Mouse (Mus musculus) E14TG2a.4 (cell line): ENCODE results near the gene H2-Oa.

Experiments
- H3K27me3 ChIP-seq: 2 replicates; pipeline ENCODE4 v1.6.1; 2014; ENCODE audit warnings: low read length, control low read depth; ENCODE audit not compliant: insufficient read depth
- H3K36me3 ChIP-seq: 2 replicates; pipeline ENCODE4 v1.6.1; 2014; ENCODE audit warnings: low read length, control low read depth; ENCODE audit not compliant: insufficient read depth
- H3K4me1 ChIP-seq: replicated peaks from 2 replicates; pipeline ENCODE4 v1.6.1; 2014; ENCODE audit warnings: low read depth, low read length, control low read depth
- H3K4me3 ChIP-seq: replicated peaks from 2 replicates; pipeline ENCODE4 v1.5.1; 2014; ENCODE audit warnings: mild to moderate bottlenecking, low read length
- H3K9me3 ChIP-seq: 2 replicates; pipeline ENCODE4 v1.6.1; 2014; ENCODE audit warnings: low read length, control low read depth
- CTCF ChIP-seq: conservative IDR thresholded peaks from 2 replicates; pipeline ENCODE4 v1.5.1; 2014; ENCODE audit warnings: low read length
- NANOG ChIP-seq: IDR thresholded peaks from 2 replicates; pipeline ENCODE4 v1.6.1; 2014; ENCODE audit warnings: borderline replicate concordance, low read length, mixed read lengths
- POU5F1 ChIP-seq: IDR thresholded peaks from 2 replicates; pipeline ENCODE4 v1.6.1; 2014; ENCODE audit warnings: low read length, borderline replicate concordance

Gene H2-Oa

GRCm38 (mm10) chr17:34122188-34122984 is 30.2 kb downstream of the H2-Oa start, which contains the start of gene Brd2:
Gene Brd2 (minus strand): TSS chr17:34122634.
- Histone ChIP-seq H3K27me3 (no peaks in the 10 kb centered on the region), H3K4me1 (peaks cover 39% of the 10 kb centered on the region), H3K36me3 (peaks cover 20% of the 10 kb centered on the region), H3K9me3 (no peaks in the 10 kb centered on the region), H3K4me3 (peak within 1 kb of the TSS; percentile 99)
- no peak for TF ChIP-seq CTCF
- TF ChIP-seq POU5F1, result no peak
- TF ChIP-seq NANOG, result no peak

- Histone ChIP-seq H3K9me3 (no peaks in the 10 kb centered on the region), H3K4me1 (peaks cover 46% of the 10 kb centered on the region), H3K27me3 (no peaks in the 10 kb centered on the region), H3K4me3 (peak overlapping the region; percentile 99), H3K36me3 (peaks cover 13% of the 10 kb centered on the region)
- TF ChIP-seq CTCF, result no peak
- no peak for TF ChIP-seq NANOG
- no peak for TF ChIP-seq POU5F1
Measured at GRCm38 (mm10) chr17:34123111-34123510, 31.0 kb downstream of the H2-Oa start.

DNA sequence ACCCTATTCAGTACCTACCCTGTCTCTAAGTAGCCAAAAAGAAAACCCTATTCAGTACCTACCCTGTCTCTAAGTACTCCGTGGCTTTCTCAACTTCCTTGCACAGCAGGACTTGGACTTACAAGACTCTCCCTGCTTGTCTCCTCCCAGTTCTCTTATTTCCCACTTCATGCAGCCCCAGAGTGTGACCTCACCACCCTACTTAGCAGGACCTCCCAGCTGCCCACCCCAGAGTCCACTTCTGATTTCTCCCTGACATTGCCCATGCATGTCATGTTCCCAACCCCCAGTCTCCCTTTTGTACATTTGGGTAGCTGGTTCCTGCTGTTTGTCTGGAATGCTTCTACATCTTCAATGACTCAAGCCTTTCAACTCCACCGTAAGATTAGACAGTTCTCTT is 31.4 kb downstream of the H2-Oa start:
- Histone ChIP-seq H3K4me1 (peaks cover 50% of the 10 kb centered on the region), H3K27me3 (no peaks in the 10 kb centered on the region), H3K36me3 (peaks cover 10% of the 10 kb centered on the region), H3K9me3 (no peaks in the 10 kb centered on the region), H3K4me3 (peak overlapping the region; percentile 99)
- no peak for TF ChIP-seq POU5F1
- TF ChIP-seq CTCF, result no peak
- TF ChIP-seq NANOG, result no peak

DNA sequence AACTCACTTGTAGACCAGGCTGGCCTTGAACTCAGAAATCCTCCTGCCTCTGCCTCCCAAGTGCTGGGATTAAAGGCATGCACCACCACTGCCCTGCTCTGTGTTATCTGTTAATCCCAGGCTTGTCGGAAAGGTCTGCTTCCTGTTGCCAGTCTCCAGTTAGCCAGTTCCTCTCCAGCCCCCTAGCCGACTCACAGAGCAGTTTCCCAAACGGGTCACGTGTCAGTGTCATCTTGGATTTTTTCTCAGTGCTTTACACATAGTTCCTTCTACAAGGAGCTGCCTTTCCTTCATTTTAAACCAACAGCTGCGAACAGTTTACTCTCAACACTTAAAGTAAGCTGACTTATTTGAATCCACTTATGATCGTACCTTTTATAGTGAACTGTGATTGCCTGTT is 32.5 kb downstream of the H2-Oa start:
- Histone ChIP-seq H3K9me3 (no peaks in the 10 kb centered on the region), H3K36me3 (peaks cover 5% of the 10 kb centered on the region; the same call in 1 of the 2 replicates), H3K4me3 (no peak overlapping the region), H3K4me1 (peaks cover 61% of the 10 kb centered on the region), H3K27me3 (0 out of 2 replicates have a peak, but pooled peaks cover 3% of the 10 kb centered on the region)
- no peak for TF ChIP-seq CTCF
- TF ChIP-seq POU5F1, result no peak
- no peak for TF ChIP-seq NANOG

DNA sequence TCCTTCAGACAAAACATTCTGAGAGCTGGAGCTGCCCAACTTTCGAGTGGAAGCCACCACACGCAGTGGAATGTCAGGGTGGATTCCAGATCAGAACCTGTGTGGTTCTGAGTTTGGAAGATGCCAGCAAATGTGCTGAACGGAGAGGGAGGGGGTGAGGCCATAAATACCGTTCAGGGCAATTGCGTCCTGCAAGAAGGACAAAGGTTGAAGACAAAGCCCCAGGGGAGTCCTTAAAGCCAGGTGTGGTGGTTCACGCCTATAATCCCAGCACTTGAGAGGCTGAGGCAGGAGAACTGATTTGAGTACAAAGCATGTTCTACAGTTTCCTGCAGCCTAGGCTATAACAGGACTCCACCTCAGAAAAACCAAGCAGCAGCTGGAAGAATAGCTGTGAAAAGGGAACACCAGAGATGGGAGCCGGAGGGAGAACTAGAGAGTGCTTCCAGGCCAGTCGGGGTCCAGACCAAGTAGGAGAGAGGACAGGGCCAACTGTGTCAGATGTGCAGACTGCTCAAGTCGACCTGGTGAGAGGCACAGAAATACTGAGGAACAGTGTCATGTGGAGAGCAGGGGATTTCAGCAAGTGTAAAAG is 34.8 kb downstream of the H2-Oa start:
- no peaks in the 10 kb centered on the region for H3K9me3 ChIP-seq
- TF ChIP-seq NANOG (no peak), CTCF (no peak), POU5F1 (no peak)
- H3K4me3 ChIP-seq, result peak overlapping the region; percentile 5; the same call in 1 of the 2 replicates
- H3K27me3 ChIP-seq, result peaks cover 12% of the 10 kb centered on the region; the same call in 1 of the 2 replicates
- H3K4me1 ChIP-seq, result peaks cover 67% of the 10 kb centered on the region
- peaks cover 5% of the 10 kb centered on the region; the same call in 1 of the 2 replicates for H3K36me3 ChIP-seq

DNA sequence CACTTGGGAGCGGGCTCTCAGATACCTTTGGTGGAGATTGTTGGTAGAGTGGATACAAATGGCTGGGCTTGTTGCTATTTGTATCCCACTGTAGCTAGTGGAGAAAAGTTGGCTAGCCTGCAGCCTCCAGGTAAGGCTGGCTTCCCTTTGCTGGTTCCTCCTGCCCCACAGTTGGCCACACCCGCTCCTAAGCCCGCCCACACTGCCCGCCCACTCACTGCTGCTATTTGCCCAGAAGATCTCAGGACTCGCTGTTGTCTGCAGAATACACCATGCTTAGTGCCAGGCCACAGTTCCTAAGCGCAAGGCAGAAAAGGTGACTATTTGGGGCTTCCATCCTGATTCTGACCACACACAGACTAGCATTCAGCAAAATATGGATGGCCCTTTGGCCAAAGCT is 35.3 kb downstream of the H2-Oa start:
- H3K36me3 ChIP-seq, result peaks cover 5% of the 10 kb centered on the region; the same call in 1 of the 2 replicates
- no peak for TF ChIP-seq POU5F1
- TF ChIP-seq NANOG, result no peak
- no peak for TF ChIP-seq CTCF
- peak overlapping the region; percentile 5; the same call in 1 of the 2 replicates for H3K4me3 ChIP-seq
- peaks cover 67% of the 10 kb centered on the region for H3K4me1 ChIP-seq
- H3K27me3 ChIP-seq, result peaks cover 12% of the 10 kb centered on the region; the same call in 1 of the 2 replicates
- no peaks in the 10 kb centered on the region for H3K9me3 ChIP-seq

DNA sequence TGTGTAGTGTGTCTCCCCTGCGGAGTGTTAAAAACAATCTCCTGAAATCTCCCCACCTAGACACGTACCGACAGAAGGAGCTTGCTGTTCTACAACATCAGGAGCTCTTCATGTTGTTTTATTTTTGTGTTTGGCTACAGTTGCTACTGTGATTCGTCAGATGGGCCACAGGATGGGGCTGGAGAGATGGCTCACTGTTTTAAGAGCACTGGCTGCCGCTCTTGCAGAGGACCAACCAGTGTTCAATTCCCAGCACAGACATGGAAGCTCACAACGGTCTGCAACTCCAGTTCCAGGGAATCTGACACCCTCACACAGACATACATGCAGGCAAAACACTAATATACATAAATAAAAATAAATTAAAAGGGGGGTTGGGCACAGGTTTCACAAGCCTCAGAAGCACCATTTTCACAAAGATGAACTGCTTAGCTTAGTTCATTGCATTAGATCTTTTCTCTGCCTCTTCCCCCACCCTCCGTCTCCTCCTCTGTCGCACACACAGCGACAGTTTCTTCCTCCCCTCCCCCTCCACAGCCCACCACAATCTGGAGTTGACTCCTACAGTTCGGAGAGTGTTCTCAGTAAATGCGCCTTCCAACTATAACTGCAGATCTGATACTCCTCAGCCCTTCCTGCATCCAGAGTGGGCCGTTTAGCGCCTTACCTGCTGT is 36.3 kb downstream of the H2-Oa start:
- H3K9me3 ChIP-seq, result no peaks in the 10 kb centered on the region
- peak overlapping the region; percentile 33 for H3K4me3 ChIP-seq
- peaks cover 5% of the 10 kb centered on the region; the same call in 1 of the 2 replicates for H3K36me3 ChIP-seq
- no peak for TF ChIP-seq POU5F1
- no peak for TF ChIP-seq CTCF
- TF ChIP-seq NANOG, result no peak
- H3K4me1 ChIP-seq, result peaks cover 63% of the 10 kb centered on the region
- peaks cover 12% of the 10 kb centered on the region; the same call in 1 of the 2 replicates for H3K27me3 ChIP-seq
